Mouse (Mus musculus) c-Kit-positive CD71-negative TER-119-negative erythroid progenitor cells, embryonic 14.5 days (primary cell): ENCODE data around the gene Adat2.

ENCODE experiments used
- DNase-seq: peaks from one replicate; pipeline ENCODE4 v3.0.0-alpha.2; 2013; ENCODE audit warnings: low read depth

The Adat2 gene

GRCm38 (mm10) chr10:13552646-13553497 is at the start of gene Adat2, which contains the start of gene Pex3:
TSS of gene Adat2 (plus strand) at chr10:13552894.
TSS of gene Pex3 (minus strand) at chr10:13553142.
- peak; percentile 85 for DNase-seq

DNA sequence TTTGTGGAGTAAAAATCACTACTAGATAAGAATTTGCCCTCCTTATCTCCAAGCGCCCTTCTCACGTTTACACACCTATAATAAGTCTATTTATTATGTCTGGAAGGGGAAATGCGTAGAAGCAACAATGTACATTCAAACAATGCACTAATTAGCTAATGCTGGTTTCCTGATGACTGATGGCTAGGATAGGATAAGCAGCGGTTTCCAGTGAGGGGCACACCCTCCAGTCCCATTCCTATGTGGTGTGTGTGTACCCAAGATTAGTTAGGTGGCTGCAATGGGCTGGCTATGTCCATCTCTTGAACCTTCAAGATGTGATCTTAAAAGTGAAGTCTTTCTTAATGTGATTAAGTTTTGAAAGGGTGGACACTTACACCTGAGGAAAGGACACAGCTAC is 30.8 kb upstream of the Adat2 start:
- DNase-seq: no peak

GRCm38 (mm10) chr10:13528155-13528554 is 24.5 kb upstream of the Adat2 start:
- DNase-seq: no peak

DNA sequence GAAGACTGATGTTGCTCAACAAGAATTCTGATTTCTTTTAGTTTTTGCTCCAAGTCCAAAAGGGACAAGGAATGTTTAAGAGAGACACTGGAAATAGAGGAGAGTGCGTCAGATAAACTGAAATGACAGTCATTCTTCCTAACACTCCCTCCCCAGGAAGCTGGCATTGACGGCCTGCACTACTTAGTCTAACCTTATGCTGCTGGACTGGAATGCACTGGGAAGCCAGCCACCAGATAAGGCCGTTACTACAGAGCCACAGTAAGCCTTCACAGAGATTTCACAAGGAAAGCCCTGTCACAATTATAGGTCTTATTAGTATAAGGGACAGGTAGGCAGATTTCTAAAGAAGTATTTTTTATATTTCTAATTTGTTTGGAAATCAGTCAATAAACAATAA is 17.9 kb upstream of the Adat2 start:
- no peak for DNase-seq

DNA sequence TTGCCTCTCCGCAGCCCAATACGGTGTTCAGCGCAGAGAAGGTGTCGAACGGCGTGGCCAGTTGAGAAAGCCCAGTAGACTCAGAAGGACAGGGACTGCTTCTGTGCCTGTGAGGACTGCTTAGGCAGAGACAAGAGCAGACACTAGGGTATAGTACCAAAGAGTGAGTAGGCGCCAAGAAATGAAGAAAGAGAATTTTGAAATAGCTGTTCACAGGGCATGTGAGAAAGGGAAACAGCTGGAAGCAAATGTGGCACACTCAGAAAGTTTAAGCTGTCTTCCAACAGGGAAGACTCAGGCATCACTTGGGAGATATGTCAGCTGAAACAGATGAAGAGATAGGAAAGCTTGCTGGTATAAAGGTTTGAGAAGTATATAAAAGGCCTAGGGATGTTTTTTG is 16.0 kb upstream of the Adat2 start:
- no peak for DNase-seq

DNA sequence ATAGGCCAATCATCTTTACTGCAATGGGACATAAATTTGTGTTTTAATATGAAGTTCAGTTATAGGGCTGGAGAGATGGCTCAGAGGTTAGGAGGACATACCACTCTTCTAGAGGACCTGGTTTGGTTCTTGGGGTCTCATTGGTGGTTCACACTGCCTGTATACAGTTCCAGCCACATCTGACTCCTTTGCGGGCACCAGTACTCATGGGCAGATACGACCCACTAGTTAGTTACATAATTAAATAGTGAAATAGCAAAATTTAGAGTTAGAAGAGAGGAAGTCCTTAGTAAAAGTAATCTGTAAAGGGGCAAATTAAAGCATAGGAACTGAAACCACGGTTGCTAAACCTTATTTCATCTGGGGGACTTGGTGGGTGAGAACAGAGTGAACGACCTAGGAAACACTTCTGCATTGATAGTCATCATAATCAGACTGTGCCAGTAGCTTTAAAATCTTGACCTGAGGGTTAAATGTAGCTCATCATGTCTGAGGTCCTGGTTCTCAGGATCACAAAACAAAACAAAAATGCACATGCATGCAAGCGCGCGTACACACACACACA is 12.8 kb upstream of the Adat2 start:
- no peak for DNase-seq

- DNase-seq: no peak
These were observed 11.0 kb upstream of the Adat2 start for GRCm38 (mm10) chr10:13541721-13542120.

DNA sequence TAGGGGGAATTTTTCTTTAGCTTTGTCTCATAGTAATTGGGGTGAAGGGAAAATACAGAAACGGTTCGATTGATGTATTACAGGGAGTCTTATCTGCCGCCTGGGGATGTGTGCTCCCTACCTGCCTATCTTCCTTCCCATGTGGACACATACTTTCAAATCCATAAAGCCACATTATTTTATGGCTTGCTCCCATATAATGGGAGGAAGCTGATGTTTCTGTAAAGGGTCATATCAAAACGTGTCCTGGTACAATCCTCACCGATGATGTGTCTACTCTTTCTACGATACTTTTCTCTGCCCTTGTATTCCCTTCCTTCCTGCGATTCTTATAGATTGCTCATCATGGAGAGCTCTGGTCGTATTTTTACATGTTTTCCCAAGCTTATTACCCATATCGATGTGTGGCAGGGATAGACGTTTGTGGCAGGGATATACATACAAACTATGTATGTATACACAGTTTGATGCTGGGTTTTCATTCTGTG is 848 bp downstream of the Adat2 start:
- DNase-seq: peak; percentile 6

DNA sequence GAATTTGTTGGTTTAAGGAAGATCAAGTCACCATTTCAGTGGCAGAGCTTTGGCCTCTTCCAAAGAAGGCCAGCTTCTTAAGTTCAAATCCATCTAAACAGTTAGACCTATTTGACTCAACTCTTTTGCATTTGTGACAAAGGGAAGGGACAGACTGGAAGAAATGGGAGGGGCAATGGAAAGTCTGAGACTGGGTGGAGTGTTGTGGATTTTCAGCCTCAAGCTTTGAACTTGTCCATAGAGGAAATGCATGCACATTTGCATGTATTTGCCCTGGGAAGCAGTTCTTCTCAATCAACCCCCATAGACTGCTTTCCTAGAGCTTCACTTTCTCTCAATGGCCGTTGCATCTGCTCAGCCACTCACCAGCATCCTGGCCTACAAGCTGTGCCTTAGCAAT is 1.6 kb downstream of the Adat2 start:
- DNase-seq: no peak

DNA sequence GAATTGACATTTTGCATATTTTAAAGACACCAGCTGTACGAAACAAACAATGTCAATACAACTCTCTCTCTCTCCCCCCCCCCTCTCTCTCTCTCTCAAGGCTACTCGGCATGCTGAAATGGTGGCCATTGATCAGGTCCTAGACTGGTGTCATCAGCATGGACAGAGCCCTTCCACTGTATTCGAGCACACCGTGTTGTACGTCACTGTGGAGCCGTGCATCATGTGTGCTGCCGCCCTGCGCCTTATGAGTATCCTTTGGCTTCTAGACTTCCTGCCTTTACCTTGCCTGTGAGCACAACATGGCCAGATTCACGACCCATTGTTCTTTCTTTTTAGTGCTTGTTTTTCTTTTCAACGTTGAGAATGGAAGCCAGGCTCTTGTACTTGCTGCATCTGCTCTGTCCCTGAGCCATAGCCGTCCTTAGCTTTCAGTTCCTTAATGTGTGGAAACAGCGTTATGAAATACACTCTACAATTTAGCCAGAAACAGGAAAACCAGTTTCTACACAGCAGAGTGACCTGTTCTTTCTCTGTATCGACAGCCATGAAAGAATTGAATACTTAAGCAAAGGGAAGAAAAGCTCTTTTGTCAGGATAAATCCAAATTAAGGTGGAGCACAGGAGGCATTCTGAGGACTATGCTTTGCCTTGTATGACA is 7.5 kb downstream of the Adat2 start:
- no peak for DNase-seq

DNA sequence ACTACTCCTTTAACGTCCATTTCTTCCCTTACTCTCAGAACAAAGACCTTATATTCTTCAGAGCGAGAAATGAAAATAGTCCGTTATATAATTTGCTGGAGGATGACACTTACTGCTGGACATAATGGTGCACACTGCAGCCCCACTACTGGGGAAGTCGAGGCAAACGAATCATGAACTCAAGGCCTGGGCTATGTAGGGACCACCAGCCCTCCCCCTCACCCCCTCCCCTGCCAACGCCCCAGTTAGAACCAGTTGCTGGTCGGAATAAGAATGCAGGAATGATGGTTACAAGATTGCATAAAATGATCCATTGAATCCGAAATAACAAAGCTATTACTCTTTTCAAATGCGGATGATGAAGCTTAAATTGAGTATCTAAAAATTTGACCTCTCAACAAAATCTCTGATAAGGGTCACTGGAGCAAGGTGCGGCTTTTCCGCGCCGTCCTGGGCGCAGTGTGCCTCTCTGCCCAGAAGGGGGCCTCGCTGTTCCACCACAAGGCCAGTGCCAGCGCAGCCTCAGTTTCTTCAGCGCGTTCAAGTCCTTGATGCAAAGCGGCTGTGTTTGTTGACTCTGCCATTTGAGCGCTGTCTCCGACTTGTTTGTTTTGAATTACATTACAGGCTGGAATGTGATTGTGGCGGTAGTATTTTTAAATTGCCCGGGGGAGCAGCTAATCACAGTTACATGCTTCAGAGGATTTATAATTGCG is 11.8 kb downstream of the Adat2 start:
- DNase-seq: peak; percentile 24

DNA sequence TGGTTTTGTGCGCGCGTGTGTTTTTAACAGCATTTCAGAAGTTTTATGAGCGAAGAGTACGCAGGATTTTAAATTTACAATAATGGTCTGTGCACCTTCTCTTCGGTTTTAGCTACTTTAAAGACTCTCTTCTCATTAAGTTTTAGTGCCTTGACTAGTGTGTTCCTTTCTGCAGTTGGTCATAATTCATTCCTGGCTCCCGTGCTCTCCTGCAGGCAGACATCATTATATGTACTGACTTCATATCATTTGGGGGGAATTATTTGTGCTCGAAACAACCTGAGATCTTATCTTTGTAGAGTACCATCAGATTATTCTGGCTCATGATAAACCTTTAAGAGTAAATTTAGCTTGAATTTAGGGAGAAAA is 12.4 kb downstream of the Adat2 start:
- no peak for DNase-seq

GRCm38 (mm10) chr10:13566393-13566792 is 13.7 kb downstream of the Adat2 start:
- DNase-seq: no peak

- no peak for DNase-seq
These were observed 17.1 kb downstream of the Adat2 start for GRCm38 (mm10) chr10:13569818-13570217.

- no peak for DNase-seq
These were observed 18.2 kb downstream of the Adat2 start for GRCm38 (mm10) chr10:13570697-13571538.

DNA sequence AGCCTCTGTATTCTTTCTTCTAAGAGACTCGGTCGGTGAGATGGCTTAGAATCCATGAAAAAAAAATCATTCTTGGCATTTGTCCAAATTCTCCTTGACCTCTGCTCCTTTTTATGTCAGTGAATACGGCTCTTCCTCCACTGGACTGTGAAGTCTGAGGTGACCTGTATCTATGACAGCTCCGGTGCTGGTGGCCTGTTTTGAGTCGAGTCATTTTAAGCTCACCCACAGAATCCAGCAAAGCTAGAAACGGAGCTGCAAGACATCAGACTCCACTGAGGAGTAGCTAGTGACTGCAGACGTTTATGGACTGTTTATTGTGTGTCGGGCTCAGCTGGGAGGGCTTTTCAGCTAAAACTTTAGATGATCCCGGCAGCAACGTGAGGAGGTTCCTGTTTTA is 19.3 kb downstream of the Adat2 start:
- DNase-seq: no peak

DNA sequence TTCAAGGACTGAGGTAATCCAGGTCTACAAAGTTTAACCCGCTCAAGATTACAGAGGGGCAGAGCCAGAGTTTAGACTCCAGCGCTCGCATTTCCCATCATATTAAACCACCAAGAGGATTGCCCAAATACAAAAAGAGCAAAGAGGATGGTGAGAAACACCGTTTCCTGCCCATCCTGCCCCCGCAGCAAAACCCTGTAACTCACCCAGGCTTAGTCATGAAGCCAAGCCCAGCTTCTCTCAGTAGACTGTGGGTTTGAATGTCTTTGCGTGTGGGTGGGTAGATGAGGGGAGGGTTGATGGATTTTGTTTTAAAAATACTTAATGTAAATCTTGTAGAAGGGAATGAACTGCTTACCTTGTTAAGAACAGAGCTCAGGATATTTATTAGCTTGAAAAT is 19.7 kb downstream of the Adat2 start:
- DNase-seq: no peak

- no peak for DNase-seq
These were observed 24.4 kb downstream of the Adat2 start for GRCm38 (mm10) chr10:13577123-13577522.

GRCm38 (mm10) chr10:13587914-13588313 is 35.2 kb downstream of the Adat2 start:
- DNase-seq: no peak

GRCm38 (mm10) chr10:13592196-13592595 is 39.5 kb downstream of the Adat2 start:
- no peak for DNase-seq

DNA sequence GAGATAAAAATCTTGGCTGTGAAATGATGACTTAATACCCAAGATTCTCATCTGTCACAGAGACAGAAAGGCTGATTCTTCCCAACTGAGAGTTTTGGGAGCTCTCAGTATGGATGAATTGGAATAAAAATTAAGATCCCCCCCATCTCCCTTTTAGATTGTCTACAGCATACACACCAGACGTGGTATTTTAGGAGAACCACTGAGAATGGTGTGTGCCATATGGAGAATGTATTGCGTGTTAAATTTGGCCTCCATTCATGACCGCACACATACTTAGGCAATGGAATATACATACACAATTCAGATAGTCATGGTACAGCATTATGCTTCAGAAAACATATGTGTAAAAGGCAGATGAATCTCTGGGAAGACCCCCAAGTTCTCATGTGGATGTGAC is 40.8 kb downstream of the Adat2 start:
- DNase-seq: no peak
